Mouse (Mus musculus) adrenal gland, postnatal 25 days (tissue): ENCODE results near the gene 4933421I07Rik. TPM values are rescaled to one million over a fixed set of nuclear protein-coding genes. Genes with fewer than 3 reads are reported as not detected.
A peak's percentile ranks its signal among the peaks of the same experiment; 100 is the strongest.

Source experiments
- DNase-seq: peaks from one replicate; pipeline ENCODE4 v3.0.0; 2021; ENCODE audit warnings: mixed read lengths
- long read RNA-seq: library from polyadenylated mRNA; stranded (forward); transcript quantifications from one replicate; pipeline ENCODE4 v2.0.0, GENCODE M21; 2021
- total RNA-seq: library from RNA; stranded (reverse); gene quantifications from 2 replicates; pipeline ENCODE4 v1.2.3, GENCODE M21; 2021

The 4933421I07Rik gene
- not detected in 2 replicates for total RNA-seq
- long read RNA-seq: 0 reads

DNA sequence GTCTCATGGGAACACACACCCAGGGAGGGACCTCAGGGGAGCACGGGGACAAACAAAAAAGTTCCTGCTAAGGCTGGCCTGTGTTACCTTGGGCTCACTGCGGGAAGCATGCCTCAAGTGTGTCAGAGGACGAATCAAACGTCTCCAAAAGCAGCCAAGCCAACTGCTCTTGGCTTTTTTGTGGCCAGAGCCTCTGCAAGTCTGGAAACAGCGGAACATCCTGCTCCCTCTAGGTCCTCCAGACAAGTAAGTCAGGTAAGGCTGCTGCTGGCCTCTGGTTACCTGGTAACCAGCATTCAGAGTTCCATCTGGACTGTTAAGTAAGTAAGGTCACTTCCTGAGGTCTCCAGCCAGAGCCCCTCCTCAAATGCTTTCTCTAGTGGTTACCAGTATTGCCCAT is at the start of gene 4933421I07Rik:
Gene 4933421I07Rik, minus strand, starts transcription at position 271 of the 400 bp plus-strand sequence.
- no peak for DNase-seq

DNA sequence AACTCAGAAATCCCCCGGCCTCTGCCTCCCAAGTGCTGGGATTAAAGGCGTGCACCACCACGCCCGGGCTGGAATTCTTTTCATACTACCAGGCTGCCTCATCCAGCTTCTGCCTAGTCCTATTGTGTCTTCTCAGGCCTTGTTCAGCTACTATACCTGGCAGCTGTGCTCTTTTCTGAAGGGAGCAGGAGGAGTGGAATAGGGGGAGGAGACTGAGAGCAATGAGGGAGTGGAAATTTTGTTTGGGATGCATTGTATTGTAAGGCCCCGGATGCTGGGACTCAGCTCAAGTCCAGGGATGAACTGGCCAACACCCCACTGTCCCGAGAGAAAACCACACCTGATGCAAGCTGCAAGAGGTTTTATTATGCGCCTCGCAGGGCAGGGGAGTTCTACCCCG is 49.4 kb upstream of the 4933421I07Rik start:
- DNase-seq: no peak

DNA sequence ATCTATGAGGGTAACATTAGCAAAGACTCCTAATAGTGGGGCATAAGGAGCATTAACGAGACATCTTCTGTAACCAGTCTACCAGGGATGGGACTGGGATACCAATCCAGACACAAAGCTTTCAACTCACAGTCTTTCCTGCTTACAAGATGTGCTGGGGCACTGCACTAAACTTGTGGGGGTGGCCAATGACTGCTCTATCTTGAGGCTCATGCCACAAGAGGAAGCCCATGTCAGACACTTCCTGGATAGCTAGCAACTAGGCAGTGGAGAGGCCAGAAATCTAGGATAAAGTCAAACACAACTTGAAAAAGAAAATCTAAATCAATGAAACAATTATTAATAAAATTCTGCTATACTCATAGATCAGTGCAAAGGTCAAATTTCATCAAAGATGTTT is 48.3 kb upstream of the 4933421I07Rik start:
- no peak for DNase-seq

DNA sequence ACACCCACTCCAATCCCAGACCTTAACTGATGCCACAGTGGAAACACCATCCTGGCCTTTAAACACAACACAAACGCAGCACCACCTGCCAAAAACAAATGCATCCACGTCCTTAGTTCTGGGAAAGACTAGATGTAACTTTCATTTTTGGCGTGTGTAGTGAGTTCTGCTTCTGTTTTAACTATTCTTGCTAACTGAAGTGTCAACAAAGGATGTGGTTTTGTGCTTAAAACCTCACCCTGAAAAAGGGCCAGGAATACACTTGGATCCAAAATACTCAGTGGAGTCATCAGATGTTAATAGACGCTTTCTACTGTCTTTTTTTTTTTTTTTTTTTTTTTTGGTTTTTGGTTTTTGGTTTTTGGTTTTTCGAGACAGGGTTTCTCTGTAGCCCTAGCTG is 42.9 kb upstream of the 4933421I07Rik start:
- DNase-seq: no peak

DNA sequence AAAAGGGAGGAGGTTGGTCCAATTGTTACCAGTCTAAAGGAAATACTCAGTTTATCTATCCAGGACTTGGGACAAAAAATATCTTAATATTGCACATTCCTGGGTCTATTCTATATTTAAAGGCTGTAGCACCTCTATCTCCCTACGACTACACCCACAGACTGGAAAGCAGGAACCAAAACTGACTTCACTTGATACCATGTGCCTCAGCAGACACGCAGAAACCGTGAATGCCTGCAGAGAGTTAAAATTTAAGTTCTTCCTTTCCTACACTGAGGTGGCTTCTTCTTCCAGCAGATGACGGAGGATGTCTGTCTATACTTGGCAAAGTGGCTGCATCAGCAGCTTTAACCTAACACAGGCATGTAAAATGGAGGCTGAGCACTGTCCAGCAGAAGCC is 42.4 kb upstream of the 4933421I07Rik start:
- no peak for DNase-seq

DNA sequence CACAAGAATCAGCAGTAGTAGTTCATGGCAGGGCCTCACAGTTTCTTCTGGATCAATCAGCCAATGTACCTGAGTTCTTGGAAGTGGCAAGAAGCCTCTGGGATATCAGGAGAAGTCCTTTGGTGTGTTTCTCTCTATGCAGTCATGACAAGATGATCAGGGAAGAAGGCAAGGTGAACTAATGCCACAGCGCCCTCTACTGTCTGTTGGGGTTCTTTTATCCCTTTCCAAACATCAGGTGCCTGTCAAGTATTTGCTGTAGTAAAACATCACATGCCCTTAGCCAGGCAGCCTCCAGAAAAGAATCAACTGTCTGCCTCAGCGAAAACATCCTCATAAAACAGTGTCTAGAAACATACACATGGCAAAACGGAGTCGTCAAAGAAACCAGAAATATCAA is 6.7 kb upstream of the 4933421I07Rik start:
- no peak for DNase-seq

DNA sequence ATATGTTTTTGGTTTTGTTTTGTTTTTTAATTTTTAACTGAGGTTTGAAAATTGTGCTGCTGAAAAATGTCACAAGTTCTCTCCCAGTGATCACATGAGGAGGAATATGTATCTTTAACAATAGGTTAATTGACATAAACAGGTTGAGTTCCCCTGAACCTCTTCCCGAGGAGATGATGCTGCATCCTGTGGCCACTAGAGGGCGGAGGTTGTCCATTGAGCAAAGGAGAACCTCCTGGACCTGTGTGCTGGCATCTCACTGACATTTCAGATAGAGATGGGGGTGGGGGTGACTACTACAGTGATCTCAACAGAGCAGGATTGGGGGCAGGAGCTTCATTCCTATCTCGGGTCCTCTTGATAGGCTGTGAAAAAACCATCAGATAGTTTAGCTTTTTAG is 2.7 kb upstream of the 4933421I07Rik start:
- peak; percentile 29 for DNase-seq

DNA sequence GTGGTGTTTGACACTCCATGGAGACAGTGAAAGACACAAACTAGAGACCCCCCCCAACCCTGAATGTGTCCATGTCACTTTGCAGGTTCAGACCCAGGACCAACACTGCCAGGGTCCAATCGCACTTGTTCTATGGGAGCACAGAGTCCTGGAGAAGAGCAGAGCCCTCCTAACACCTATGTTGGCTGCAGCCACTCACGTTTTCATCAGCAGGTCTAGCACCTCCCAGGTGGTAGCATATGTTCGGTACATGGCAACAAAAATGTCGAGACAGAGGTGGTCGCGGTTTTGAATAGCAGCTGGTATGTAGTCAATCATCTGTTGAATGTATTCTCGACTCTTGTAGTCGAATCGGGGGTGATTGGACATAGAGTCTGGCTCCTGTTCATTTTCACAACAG is 568 bp downstream of the 4933421I07Rik start:
- DNase-seq: no peak

Other genes starting within 250 kb of the 4933421I07Rik start
- gene Vmn2r61, start 188.1 kb downstream of the 4933421I07Rik start, total RNA-seq: not detected in 2 replicates
- 14.1 and 16.8 TPM in 2 replicates for gene Zfp141, start 57.6 kb upstream of the 4933421I07Rik start, total RNA-seq
- gene Gm21028, start 130.5 kb upstream of the 4933421I07Rik start, total RNA-seq: not detected in 2 replicates
- 1.1 and 1.6 TPM in 2 replicates for gene Zfp977, start 144.4 kb upstream of the 4933421I07Rik start, total RNA-seq
- gene Zfp976, start 194.5 kb upstream of the 4933421I07Rik start, total RNA-seq: 6.4 and 7.0 TPM in 2 replicates
- gene Zfp975, start 244.6 kb upstream of the 4933421I07Rik start, total RNA-seq: 6.6 and 7.4 TPM in 2 replicates